Mouse (Mus musculus): Measurements from ENCODE around the gene Pus10. TPM values are rescaled to one million over a fixed set of nuclear protein-coding genes. Genes with fewer than 3 reads are reported as not detected.

The Pus10 gene
- 27.4 TPM for polyA plus RNA-seq (2014; fragmentation: Illumina TruSeq; extraction: RNeasy Lipid Tissue Mini Kit (QIAGEN cat#74804); ENCODE audit: low read depth, low replicate concordance)

DNA sequence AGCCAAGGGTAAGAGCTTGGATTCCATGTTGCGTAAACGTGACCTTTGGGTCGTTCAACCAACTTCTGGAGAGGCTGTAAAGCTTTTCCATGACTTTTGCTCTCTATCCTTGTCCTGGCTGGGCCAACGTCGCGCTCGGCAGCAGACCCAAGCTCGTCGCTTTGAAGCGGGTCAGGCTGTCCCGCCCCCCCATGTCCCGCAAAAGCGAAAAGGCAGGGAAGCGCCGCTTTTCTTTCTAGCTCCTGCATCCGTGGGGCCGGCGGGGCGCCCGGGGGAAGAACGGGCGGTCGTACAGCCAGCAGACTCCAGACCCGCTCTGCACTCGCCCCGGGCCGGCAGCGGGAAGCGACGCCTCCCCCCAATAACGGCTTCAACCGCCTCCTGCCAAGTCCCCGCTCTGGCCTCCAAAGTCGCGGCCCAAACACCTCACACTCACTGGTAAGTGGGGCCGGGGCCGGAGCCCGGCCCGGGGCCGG, at the start of gene Pus10:
Pus10 (plus strand) TSS at position 364 of the 476 bp plus-strand sequence.

GRCm38 (mm10) chr11:23632945-23633878, 32.3 kb upstream of the Pus10 start, which contains the start of gene 0610010F05Rik:
0610010F05Rik (minus strand) TSS chr11:23633639.

GRCm38 (mm10) chr11:23665798-23666501, 476 bp downstream of the Pus10 start, which contains the start of gene Pex13:
Pex13 (minus strand) TSS chr11:23665959.

DNA sequence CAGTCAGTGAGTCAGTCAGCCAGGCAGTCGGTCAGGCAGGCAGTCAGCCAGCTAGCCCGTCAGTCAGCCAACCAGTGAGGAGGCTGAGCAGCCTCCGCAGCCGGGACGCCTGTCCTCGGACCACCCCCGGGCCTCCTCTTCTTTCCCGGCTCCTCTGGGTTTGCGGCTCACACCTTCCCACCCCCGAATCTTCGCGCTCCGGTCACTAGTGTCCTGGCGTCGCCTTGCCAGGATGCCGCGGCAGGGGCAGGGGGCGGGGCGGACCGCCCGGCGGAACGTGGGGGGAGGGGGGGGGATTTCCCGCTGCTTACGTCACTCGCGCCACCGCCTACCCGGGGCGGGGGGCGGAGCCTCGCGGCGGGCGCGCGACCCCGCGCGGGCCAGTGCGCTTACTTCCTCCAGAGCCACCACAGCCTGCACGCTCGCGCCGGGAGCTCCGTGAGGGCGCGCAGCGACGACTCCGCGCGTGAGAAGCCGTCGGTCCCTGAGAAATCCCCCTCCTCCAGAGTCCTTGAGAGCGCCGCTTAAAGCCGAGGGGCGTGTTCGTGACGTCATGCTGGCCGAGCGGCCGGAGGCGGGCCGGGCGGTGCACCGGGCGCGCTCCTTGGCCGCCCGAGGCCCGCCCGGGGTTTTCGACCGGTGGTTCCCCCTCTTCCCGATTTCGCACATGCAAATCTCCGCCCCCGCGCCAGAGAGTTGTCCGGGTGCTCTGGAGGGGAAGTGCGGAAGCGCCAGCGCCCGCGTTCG, 105.5 kb downstream of the Pus10 start, which contains the start of gene Rel:
Rel (minus strand) TSS at position 211 of the 747 bp plus-strand sequence.

Other genes starting within 250 kb of the Pus10 start
- 57.5 TPM for gene Ahsa2, start 167.6 kb upstream of the Pus10 start, polyA plus RNA-seq (2014; fragmentation: Illumina TruSeq; extraction: RNeasy Lipid Tissue Mini Kit (QIAGEN cat#74804); ENCODE audit: low read depth, low replicate concordance)
- gene 1700093K21Rik, start 144.5 kb upstream of the Pus10 start, polyA plus RNA-seq (2014; fragmentation: Illumina TruSeq; extraction: RNeasy Lipid Tissue Mini Kit (QIAGEN cat#74804); ENCODE audit: low read depth, low replicate concordance): not detected
- 22.1 TPM for gene 0610010F05Rik, start 32.0 kb upstream of the Pus10 start, polyA plus RNA-seq (2014; fragmentation: Illumina TruSeq; extraction: RNeasy Lipid Tissue Mini Kit (QIAGEN cat#74804); ENCODE audit: low read depth, low replicate concordance)
- gene Pex13, start 285 bp downstream of the Pus10 start, polyA plus RNA-seq (2014; fragmentation: Illumina TruSeq; extraction: RNeasy Lipid Tissue Mini Kit (QIAGEN cat#74804); ENCODE audit: low read depth, low replicate concordance): 66.7 TPM
- gene Rel, start 105.3 kb downstream of the Pus10 start, polyA plus RNA-seq (2014; fragmentation: Illumina TruSeq; extraction: RNeasy Lipid Tissue Mini Kit (QIAGEN cat#74804); ENCODE audit: low read depth, low replicate concordance): 4.9 TPM
- gene Papolg, start 229.6 kb downstream of the Pus10 start, polyA plus RNA-seq (2014; fragmentation: Illumina TruSeq; extraction: RNeasy Lipid Tissue Mini Kit (QIAGEN cat#74804); ENCODE audit: low read depth, low replicate concordance): 9.6 TPM